Mouse (Mus musculus) inflammation-experienced regulatory T-cells, adult 6 months (primary cell): ENCODE data around the gene Gpr84. TPM values are rescaled to one million over a fixed set of nuclear protein-coding genes. Genes with fewer than 3 reads are reported as not detected.
A peak's percentile ranks its signal among the peaks of the same experiment; 100 is the strongest.

Experiments
- ATAC-seq: one replicate; pipeline ENCODE4 v1.8.0; 2017
- polyA plus RNA-seq, 3 experiments: library from polyadenylated mRNA; unstranded; fragments of 100-300 nt; shearing (Covaris generic); gene quantifications; one replicate each; pipeline ENCODE4 v1.2.1; 2017

The Gpr84 gene
- polyA plus RNA-seq, 3 experiments from 2014 or later, result not detected

DNA sequence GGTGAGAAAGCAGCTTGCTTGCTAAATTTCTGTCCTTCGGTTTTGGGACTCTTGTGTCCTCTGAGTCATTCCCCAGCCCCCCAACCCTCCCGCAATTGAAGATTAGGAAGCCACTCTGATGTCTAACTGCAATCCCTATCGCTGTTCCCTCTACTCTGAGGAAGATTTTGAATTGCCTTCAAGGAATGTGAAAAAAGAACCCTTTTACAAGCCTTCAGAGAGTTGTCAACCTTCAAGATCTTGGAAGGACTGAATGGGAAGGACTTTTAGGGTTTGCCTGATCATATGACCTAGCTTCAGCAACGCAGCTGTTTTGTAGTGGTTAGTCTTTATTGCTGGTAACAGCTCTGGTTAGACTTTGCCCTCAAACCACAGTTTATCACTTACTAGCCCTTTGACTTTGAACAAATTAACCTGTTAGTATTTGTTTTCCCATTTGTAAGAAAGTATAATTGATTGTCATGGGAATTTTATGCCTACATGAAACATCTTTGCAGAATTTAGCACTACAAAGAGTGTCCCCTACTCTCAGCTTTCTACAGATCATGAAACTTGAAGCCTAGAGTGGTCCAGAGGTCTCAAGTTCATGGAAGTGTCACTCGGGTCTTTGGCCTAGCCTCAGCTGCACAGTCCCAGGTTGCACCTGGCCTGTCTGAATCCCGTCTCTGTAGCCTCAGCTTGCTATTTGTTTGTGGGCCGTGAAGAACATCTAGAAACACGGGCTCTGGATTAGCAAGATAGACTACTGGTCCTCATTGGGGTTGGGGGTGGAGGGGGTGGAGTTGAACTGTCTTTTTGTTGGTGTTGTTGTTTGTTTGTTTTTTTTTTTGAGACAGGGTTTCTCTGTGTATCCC lies 4.4 kb downstream of the Gpr84 start:
- ATAC-seq, result no peak

DNA sequence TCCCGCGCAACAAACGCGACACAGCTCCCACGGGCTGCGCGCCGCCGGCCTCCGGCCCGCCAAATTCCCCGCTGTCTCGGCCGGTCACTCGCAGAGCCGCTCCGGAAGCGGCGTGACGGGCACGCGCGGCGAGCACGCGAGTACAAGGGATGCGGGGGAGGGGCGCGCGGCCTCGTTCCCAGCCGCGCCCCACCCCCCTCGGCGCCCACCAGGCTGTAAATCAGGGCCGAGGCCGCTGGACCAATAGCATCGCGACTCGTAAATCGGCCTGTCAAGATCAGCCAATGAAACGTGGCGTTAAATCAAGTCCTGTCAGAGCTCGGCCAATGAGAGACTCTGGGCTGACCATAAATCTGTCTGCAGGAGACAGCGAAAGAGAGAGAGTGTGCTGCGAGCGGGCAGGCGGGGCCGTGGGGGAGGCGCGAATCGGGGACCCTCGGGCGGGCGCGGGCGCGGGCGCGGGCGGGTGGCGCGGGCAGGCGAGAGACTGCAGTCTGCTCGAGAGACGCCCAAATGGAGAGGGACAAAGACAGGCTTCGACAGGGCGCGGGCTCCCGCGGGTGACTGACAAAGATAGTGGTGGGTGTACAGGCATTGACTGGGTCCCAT lies 5.2 kb downstream of the Gpr84 start:
- peak; percentile 92 for ATAC-seq

DNA sequence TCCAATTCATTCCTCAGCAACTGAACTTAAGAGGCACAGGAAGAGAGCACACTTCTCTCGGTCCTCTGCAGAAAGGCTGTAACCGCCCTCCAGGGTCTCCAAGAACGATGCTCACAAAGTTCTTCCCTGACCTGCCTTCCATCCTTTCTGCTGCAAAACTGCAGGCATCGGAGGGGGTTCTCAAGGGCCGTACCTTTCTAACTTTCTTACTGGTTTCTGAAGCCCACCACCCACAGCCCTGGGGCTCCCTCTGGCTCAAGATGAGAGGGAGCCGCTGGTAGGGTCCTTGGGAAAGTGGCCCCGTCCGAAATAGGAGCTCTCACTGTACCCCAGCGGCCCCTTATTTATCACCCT lies 5.8 kb downstream of the Gpr84 start:
- ATAC-seq, result no peak

DNA sequence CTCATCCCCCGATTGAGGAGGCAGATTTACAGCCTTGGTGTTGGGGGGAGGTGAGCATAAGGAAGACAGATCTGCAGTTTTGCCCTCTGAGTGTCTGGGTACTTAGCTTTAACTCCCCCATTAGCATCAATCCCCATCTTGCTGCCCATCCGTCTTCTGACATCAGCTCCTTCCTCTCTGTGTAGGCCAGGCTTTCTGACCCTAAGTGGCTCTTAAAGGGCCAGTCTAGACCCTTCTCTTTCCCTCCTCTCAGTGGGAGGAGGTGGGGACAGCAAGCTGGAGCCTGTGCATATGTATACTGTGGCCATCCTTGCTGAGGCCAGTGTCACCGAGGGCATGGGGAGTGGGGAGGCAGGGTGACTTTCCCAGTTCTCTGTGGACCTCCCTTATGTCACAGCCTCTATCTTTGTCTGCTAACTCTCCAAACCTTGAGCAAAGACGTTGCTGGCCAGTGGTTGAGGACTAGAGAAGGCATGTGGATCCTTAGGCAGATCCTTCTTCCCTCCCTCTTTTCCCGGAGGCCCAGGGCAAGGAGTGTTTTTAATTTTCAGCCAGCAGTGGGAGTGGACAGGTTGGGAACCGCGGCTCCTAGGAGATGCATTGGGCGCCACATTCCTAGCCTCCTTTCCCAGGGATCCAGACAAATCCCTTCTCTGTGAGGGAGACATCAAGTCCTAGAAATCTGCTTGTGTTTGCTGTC lies 6.3 kb downstream of the Gpr84 start:
- no peak for ATAC-seq

DNA sequence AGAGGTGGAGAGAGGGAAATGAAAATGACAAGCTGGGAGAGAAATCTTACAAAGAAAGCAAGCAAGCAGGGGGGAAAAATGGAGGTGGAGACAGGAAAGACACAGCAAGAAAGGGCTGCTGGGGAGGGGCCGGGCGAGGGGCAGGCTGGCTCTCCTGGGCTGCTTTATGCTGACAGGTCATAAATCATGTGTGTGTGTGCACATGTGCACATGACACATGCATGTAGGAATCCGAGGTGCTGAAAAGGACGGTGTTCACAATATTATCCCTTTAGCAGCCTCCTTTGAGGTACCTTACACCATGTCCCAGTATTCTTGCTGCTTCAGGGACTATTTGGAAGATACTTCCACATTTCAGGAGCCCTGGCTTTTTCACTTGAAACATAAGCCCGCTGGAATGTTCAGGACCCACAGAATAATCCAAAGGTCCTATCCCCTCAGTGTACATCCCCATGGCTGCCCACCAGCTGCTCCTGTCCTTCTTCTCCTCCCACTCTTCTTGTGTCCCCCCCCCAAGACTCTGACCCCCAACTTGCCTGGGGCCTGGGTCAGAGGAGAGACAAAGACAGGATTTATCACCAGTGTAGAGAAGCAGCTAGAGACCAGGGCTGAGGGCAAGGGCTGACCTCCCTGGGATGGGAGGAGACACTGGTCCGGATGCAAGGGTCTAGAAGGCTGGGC lies 7.9 kb downstream of the Gpr84 start:
- ATAC-seq, result no peak

DNA sequence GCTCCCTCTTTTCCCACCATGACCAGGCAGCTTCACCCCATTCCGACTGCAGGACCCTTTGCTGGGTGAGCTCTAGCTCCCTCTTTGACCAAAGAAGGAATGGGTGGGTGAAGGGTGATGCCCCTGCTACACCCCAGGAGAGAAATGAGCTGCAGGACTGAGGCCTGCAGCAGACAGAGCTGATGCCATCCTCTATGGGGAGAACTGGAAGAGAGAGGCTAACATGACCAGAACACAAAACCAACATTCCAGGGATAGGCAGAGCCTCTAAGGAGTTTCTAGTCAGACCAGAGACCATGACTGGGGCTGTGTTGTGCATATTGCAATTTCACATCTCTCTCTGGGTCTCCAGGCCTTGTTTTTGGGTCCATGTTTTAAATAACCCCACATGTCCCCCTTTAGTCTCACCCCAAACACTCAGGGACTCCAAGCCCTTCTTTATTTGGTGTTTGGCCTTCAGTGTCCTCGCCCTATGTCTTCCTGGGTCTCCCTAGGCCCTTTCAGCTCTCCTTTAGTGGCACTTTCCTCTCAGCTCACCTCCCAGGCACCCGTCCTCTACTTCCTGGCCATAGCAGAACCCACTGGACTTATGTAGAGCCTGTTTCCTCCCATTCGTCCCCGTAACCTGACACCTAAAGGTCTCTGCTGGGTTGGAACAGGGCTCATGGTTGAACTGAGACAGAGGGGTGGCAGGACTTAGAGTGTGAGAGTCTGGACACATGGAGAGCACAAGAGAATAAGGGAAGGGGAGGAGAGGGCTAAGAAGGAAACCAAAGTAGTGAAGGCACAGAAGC lies 8.7 kb downstream of the Gpr84 start:
- no peak for ATAC-seq

DNA sequence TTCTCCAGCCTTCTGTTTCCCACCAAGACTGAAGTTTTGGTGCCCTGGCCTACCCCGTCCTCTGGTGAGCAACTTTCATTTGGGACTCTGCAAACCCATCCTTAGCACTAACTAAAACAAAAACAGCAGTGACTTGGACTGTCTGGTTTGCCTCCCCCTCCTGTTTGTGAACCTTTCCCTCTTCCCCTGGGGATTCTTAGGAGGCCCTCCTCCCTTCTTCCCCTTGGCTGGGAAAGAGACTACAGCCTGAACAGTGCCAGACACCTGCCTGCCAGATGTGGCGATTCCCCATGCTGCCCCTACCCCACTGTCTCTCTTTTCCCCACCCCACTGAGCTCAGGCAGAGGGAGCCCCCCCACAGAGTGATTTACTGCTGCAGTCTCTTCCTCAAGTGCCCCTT lies 9.4 kb downstream of the Gpr84 start:
- ATAC-seq, result no peak

DNA sequence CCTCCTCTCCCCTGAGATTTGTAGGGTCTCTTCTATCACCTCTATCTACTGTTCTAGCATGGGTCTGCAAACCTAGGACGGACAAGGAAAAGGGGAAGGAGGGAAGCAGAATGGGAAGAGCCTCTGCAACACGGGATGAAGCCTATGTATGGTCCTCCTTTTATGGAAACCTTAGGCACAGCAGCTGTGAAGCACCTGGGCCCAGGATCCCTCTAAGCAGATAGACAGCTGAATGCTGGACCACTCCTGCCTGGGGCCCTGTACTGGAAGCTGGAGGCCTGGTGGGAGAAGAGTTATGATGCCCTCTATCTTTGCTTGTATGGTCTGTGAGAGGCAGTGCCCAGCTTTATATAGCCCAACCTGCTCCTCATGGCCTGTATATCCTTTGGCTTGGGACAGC lies 9.9 kb downstream of the Gpr84 start:
- no peak for ATAC-seq

DNA sequence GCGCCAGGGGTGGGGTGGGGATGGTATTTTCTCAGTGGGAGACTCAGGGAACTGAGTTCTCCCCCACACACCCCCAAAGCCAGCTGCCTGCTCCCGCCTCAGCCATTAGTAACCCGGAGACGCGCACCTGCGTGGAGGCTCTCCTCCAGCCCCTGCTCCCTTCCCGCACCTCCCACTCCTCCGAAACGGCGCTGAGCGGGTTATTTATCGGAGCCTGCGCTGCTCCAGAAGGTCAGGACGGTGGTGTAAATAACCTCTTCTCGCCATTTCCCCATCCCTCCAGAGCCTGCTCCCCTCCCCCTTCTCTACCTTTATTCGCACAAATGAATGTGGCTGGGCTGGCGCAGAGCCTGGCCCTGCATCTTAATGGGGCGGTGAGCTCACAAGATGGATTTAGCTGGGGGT lies 10.3 kb downstream of the Gpr84 start:
- ATAC-seq, result no peak

GRCm38 (mm10) chr15:103299644-103300043 lies 10.8 kb downstream of the Gpr84 start:
- no peak for ATAC-seq

DNA sequence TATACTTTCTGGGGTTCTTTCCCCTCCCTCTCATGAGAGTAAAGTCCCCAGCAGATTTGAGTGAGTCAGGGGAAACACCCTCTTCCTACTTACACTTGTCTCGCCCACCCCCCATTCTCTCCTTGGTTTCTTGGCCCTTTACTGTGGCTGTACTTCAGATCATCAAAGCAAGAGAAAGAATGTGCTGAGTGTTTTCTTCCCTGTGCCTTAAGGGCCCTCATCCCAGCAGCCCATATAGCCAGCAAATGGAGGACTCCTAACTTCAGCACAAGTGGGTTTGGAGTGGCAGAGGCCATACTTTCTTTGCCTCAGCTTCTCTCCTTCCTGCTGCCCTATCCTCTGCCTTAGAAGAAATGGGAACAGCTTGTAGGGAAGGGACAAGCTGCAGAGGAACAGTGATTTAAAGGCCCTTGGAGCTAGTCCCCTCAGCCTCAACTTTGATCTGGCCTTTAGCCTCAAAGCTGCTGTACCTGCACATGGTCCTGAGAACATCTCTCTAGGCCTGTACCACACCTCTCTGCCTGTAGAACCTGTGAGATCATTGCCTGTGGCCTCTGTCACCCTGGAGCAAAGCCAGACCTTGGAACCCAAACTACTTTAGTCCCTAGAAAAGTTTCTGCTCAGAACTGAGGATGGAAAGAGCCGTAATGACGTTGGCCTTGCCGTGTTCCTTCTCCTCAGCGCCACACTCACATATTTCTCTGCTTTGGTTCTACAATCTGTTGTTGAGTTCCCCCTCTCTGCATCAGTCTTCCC lies 11.4 kb downstream of the Gpr84 start:
- ATAC-seq, result no peak

DNA sequence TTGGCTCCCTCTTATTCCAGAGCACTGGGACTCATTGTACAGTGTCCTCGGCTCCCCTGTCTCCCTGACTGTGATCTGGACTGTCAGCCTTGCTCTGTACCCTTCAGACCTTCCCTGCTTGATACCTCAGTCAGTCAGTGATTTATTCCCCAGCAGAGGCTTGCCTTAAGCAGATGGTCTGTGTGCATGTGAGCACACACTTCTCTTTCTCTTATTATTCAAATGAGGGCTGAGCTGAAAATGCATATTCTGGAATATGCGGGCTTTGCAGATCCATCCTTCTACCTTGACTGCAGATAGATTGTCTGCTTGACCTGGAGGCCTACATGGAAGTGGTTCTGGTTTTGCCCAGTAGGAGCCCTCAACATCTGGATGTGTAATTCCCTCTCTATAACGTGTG lies 12.4 kb downstream of the Gpr84 start:
- ATAC-seq, result no peak

- no peak for ATAC-seq
Measured at GRCm38 (mm10) chr15:103297313-103297712, 13.1 kb downstream of the Gpr84 start.

DNA sequence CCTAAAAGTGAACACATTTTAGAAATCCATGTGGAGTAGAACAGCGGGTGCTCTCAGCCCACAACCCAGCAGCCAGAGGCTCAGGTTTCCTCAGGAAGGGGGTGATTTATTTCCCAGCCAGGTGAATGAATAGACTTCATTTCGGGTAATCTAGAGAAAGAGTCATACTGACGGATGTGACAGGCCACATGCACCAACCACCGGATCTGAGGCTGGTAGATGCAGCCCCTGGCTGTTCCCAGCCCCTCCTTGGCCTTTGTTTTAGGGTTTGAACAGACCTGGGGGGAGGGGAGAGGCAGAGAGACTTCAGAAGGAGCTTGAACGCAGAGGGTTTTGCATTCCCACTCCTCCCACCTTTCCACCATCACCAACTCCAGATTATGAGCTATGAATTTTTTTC lies 14.6 kb downstream of the Gpr84 start:
- ATAC-seq, result no peak

DNA sequence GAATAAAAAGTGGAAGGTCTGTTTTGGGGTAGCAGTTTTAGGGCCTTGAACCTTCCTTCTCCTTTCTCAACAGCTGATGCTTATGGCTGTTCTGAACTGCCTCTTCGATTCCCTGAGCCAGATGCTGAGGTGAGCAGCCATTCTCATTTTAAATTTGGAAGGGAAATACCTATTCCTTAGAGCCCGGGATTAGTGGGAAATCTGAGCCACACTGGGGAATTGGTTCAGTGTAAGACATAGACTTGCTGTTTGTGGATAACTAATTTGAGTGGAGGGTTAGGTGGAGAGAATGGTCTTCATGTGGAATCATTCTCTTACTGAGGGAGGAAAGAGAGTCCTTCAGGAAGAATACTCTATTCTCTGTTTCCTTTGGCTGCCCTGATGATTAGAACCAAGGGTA lies 15.8 kb downstream of the Gpr84 start:
- ATAC-seq, result no peak

GRCm38 (mm10) chr15:103293375-103293774 lies 17.0 kb downstream of the Gpr84 start:
- ATAC-seq, result no peak

DNA sequence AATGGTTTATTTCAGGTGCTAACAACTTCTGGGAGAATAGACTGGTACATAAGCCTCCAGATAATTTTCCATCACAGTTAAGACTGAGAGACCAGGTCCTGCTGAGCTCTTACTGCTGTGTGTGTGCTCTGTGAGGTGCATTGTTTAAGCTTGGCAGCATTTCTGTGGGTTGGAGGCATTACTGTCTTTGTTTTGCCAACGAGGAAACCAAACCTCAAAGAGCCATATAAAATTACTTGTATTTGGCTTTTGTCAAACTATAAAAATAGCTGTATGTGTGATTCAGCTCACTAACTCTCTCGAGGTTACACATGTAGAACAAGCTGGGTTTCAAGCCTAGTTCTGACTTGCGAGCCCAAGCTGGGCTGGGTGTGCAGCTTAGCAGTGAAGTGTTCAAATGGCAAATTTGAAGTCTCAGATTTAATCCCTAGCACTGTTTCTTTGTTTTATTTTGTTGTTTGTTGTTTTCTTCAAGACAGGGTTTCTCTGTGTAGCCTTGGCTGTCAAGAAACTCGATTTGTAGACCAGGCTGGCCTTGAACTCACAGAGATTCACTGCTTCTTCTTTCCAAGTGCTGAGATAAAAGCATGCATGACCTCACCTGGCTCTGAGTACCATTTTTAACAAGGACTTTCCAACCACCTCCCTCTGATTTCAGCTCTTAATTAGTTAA lies 17.6 kb downstream of the Gpr84 start:
- no peak for ATAC-seq

DNA sequence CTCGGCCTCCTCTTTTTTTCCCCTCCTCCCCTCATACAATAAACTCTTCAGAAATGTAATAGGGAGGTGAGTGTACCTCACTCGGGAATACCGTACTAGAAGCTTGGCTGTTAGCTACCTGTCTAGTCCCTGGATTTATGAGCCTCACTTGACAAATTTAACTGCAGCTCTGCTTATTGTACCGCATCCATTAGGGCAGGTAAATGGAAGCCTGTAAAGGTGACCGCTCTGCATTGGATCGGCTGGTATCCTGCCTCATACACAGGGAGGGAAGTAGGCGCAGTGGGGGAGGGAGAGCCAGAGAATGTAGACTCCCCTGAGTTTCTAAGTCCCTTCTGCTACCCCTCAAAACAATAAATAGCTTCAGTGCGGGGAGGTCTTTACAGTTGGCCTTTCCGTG lies 19.6 kb downstream of the Gpr84 start:
- no peak for ATAC-seq

- no peak for ATAC-seq
Measured at GRCm38 (mm10) chr15:103290417-103290816, 20.0 kb downstream of the Gpr84 start.

GRCm38 (mm10) chr15:103289600-103289999 lies 20.8 kb downstream of the Gpr84 start:
- ATAC-seq, result no peak

- ATAC-seq, result no peak
Measured at GRCm38 (mm10) chr15:103285778-103286417, 24.5 kb downstream of the Gpr84 start.
